Mouse (Mus musculus): Measurements from ENCODE around the gene Zfp772.
"Not testable (repeated sequence)": the region's sequence is repeated elsewhere in the genome, so short reads cannot be mapped to it uniquely, and the experiment has no call there.

Zfp772 gene

DNA sequence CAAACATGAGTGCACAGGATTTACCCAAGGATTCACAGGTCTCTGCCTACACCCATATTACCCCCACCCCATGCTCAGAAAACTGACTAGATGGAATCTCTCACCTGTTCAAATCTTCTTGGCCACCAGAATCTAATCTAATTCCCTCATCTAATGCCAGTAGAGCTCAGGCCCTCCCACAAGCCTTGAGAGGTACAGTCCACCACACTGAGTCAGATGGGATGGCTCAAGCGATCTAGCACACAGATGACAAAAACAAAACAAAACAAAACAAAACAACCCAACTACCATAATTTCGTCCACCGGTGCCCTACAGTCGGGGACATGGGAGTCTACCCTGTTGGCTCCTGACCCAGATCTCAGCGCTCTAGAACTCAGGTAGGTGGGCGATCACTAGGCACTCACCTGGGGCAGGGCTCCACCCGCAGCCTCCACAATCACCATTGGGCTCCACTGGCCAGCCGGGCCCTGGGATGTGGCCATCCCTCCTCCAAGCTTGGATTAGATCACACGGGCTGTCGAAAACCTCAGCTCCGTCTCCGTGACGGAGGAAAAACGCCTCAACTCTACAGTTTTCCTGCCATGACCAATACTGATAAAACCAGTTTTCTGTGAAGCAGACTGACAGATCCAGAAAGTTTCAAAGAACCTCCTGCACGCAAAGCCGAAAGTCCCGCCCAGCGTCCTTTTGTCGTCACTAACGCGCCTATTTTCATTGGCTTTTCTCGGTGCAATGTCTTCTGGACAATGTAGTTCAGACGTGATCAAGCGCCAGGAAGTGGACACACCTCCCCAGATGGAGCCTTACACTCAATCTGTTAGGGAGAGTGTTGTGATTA is at the start of gene Zfp772:
Gene Zfp772, minus strand, starts transcription at position 686 of the 839 bp plus-strand sequence.
- not testable (repeated sequence) for DNase-seq (ENCODE audit: low read depth)

DNA sequence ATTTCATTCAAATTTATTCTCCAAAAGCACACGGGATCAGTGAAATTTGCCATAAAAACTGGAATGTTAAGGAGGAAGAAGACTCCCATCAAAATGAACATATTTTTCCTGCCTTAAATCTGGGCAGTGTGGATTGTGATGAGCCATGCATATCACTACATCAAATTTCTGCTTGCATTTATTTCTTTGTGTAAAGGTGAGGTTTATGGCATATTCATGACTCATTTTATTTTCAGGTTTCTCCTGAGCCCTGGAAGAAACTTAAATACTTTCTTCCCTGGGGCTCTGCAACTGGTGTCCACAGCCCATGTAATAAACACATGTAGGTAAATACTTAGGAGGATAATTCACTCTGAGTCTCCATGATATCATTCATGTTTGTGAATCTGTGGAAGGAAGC is 37.4 kb upstream of the Zfp772 start, which contains the start of gene Vmn2r29:
Gene Vmn2r29, minus strand, starts transcription at position 101 of the 400 bp plus-strand sequence.
- not testable (repeated sequence) for DNase-seq (ENCODE audit: low read depth)

- peak; percentile 75 for DNase-seq (ENCODE audit: low read depth)
These were observed 21.4 kb downstream of the Zfp772 start for GRCm38 (mm10) chr7:7188191-7188942.

- peak; percentile 3 for DNase-seq (ENCODE audit: low read depth)
These were observed 22.2 kb downstream of the Zfp772 start for GRCm38 (mm10) chr7:7187417-7188190.

DNA sequence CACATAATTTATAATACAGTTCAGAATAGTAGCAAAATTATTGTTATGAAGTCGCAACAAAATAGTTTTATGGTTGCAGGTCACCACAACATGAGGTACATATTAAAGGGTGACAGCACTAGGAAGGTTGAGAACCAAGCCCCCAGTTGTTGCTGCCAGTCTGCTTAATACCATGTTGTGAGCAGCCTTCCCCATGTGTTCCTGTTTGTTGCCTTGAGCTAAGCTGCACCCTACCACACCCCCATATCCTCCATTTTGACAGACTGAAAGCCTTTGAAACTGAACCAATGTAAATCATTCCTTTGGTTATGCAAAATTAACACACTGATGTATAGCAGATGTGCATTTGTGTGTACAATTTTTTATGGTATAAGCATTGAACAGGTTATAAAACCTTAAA is 23.9 kb downstream of the Zfp772 start:
- DNase-seq (ENCODE audit: low read depth) = no peak

DNA sequence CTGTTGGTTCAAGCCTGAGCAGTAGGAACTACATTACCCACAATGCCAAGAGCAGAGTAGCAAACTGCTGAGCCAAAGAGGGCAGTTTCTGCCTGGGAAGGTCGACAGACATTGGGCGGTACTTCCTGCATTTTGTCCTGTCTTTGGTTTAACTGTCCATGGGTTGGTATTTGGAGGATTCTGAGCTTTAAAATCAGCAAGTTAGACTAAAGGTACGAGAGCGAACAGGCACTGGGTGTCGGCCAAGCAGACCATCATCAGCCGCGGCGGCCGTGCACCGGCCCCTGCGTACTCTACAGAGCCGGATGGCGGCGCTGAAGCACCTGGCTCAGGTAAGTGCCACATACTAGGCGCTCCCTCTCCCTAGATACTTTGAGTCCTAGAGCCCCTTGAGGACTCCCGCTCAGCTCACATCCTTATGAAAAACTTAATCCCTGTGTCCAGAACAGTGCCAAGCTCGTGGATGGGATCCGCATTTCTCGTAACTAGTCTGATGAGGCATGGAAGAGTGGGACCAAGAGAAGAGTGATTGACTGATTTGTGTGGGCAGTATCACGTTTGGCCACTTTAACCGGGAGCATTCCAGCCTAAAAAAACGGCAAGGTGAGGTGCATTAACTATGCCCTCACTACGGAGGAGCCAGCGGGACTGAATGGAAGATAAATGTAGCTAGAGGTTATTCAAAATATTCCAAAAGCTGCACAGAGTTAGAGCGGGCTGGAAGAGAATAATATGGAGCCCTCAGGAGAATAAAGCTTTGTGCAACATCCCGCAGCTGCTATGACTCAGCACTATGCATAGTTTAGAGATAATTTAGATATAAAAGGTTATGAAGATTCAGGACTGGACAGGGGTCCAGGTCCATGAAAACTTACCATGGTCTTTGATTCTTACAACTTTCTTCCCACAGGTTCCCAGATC is 38.3 kb downstream of the Zfp772 start, which contains the start of gene Zfp418:
Gene Zfp418, plus strand, starts transcription at position 104 of the 921 bp plus-strand sequence.
- DNase-seq (ENCODE audit: low read depth) = peak; percentile 82

Data from NIH3T3 (cell line).